Mouse (Mus musculus): Measurements from ENCODE around the gene Pdcd10. TPM values are rescaled to one million over a fixed set of nuclear protein-coding genes. Genes with fewer than 3 reads are reported as not detected.
A peak's percentile ranks its signal among the peaks of the same experiment; 100 is the strongest.

Gene Pdcd10
- polyA plus RNA-seq, 2 experiments, result 48.3 to 101 TPM

- H3K9ac ChIP-seq (ENCODE audit: low read depth, low read length, severe bottlenecking), result no peak overlapping the region
- no peak for TF ChIP-seq POLR2A (IDR thresholded peaks at IDR 0.05; ENCODE audit: borderline replicate concordance, extremely low read depth, insufficient read depth, insufficient read length)
- WGBS, result 81% methylated on average over 2 of the region's 2 CpGs
- H3K36me3 ChIP-seq (ENCODE audit: control insufficient read depth, insufficient read depth, low read length), result peaks cover 30% of the 10 kb centered on the region
- no peaks in the 10 kb centered on the region for H3K9me3 ChIP-seq (ENCODE audit: control insufficient read depth, low read length)
- no peak overlapping the region for H3K27ac ChIP-seq (replicated peaks; ENCODE audit: low read depth, low read length)
- no peak overlapping the region for H3K4me2 ChIP-seq (replicated peaks; ENCODE audit: low read depth, low read length, severe bottlenecking)
- H3K4me3 ChIP-seq (replicated peaks; ENCODE audit: low read length), result no peak overlapping the region
- DNase-seq (ENCODE audit: low spot score), result no peak
- H3K4me1 ChIP-seq (ENCODE audit: control insufficient read depth, insufficient read depth, low read length), result no peaks in the 10 kb centered on the region
- H3K27me3 ChIP-seq (ENCODE audit: control insufficient read depth, insufficient read depth, low read length), result no peaks in the 10 kb centered on the region
- no peak for ATAC-seq (ENCODE audit: low FRiP score, low read depth)
Measured at GRCm38 (mm10) chr3:75521314-75521713, 35.3 kb downstream of the Pdcd10 start.

DNA sequence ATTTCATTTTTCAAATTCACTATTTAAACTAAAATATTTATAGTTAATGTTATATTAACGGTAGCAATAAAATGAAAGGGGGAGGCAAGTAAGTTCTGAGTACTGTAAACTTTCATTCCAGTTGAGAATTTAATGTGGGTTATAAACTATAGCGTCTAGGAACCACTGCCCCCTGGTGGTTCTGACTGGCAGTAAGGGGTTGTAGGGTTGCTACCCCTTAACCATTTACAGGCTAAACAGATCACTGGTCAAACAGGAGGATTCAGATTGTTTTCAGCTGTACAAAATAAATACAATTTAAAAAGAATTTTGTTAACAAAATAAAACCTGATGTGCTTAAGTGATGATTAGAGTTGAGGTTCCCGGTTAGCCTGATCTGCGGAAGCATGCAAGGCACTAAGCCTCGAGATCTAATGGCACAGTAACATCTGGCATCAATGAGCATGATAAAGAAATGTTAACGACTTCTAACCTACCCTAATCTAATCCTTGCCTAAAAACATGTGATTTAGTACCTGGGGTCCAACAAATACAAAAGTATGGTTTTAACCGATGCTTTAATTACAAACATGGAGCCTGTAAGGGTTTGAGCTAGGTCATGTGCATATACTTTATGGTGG is 38.9 kb downstream of the Pdcd10 start:
- Histone ChIP-seq H3K4me1 (ENCODE audit: control insufficient read depth, insufficient read depth, low read length) (no peaks in the 10 kb centered on the region), H3K4me2 (replicated peaks; ENCODE audit: low read depth, low read length, severe bottlenecking) (no peak overlapping the region), H3K9ac (ENCODE audit: low read depth, low read length, severe bottlenecking) (no peak overlapping the region), H3K27me3 (ENCODE audit: control insufficient read depth, insufficient read depth, low read length) (no peaks in the 10 kb centered on the region), H3K27ac (replicated peaks; ENCODE audit: low read depth, low read length) (no peak overlapping the region), H3K36me3 (ENCODE audit: control insufficient read depth, insufficient read depth, low read length) (peaks cover 22% of the 10 kb centered on the region), H3K4me3 (replicated peaks; ENCODE audit: low read length) (no peak overlapping the region), H3K9me3 (ENCODE audit: control insufficient read depth, low read length) (no peaks in the 10 kb centered on the region)
- peak; percentile 33 for DNase-seq (ENCODE audit: low spot score)
- no peak for ATAC-seq (ENCODE audit: low FRiP score, low read depth)
- no peak for TF ChIP-seq POLR2A (IDR thresholded peaks at IDR 0.05; ENCODE audit: borderline replicate concordance, extremely low read depth, insufficient read depth, insufficient read length)
- 35% methylated on average over 7 of the region's 7 CpGs for WGBS

DNA sequence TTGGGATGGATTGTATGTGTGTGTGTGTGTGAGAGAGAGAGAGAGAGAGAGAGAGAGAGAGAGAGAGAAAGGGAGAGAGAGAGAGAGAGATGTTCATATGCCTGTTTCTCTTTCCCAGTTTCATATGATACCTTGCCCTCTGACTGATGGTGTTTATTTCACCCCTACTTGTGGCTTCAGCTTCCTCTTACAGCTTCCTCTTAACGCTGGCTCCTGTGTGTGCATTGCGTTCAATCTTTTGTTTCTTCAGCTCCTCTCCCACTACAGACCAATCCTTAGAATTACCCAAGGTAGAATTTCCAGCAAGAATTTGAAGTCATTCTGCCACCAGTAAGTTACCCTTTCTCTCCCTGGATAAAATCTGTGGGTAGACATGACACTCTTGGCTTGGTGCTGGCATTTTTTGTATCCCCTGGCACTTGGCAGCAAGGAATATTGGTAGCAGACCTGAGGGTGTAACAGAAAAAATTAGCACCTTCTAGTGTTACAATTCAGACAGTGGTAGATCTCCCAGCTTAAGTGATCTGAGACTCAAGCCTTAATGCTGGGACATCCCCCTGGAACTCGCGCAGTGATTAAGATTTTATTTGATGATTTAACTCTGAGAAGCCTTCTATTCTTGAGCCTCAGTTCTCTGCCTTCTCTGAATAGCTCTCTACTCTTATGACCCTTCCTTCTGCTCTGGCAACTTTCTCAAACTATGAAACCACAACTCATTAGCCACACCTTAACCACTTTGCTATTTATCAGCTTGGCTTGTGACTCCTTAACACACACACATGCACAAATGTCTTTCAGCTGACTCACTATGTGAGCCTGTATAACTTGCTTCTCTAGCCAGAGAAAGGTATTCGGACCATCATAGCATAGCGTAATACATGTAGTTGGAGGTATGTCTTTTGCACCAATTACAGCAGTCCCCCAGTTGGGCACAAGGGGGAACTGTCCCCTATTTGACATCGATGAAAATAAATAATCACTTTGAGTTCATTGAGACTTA is 57.4 kb downstream of the Pdcd10 start:
- WGBS, result 70% methylated on average over 7 of the region's 7 CpGs
- Histone ChIP-seq H3K4me1 (ENCODE audit: control insufficient read depth, insufficient read depth, low read length) (no peaks in the 10 kb centered on the region), H3K9me3 (ENCODE audit: control insufficient read depth, low read length) (no peaks in the 10 kb centered on the region), H3K4me3 (replicated peaks; ENCODE audit: low read length) (no peak overlapping the region), H3K36me3 (ENCODE audit: control insufficient read depth, insufficient read depth, low read length) (no peaks in the 10 kb centered on the region), H3K27me3 (ENCODE audit: control insufficient read depth, insufficient read depth, low read length) (no peaks in the 10 kb centered on the region), H3K9ac (ENCODE audit: low read depth, low read length, severe bottlenecking) (no peak overlapping the region), H3K27ac (replicated peaks; ENCODE audit: low read depth, low read length) (no peak overlapping the region), H3K4me2 (replicated peaks; ENCODE audit: low read depth, low read length, severe bottlenecking) (no peak overlapping the region)
- DNase-seq (ENCODE audit: low spot score), result no peak
- ATAC-seq (ENCODE audit: low FRiP score, low read depth), result no peak
- TF ChIP-seq POLR2A (IDR thresholded peaks at IDR 0.05; ENCODE audit: borderline replicate concordance, extremely low read depth, insufficient read depth, insufficient read length), result no peak

DNA sequence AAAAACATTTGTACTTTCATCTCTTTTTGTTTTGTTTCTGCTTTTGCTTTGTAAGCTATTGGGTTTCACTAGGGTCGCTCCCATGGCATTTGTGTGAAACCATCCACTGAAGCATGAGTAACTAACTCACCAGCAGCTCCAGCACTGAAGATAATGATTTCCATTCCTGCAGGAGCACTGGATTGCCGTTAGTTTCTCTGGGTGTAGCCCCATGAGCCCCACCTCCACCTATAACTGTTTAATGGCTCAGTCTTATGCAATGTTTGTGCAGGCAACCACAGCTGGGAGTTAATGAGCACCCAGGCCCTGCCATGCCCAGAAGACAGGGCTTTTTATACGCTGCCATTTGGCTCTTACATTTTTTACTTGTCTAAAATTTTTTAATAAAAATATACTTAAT is 63.7 kb downstream of the Pdcd10 start:
- no peak overlapping the region for H3K9ac ChIP-seq (ENCODE audit: low read depth, low read length, severe bottlenecking)
- no peak for TF ChIP-seq POLR2A (IDR thresholded peaks at IDR 0.05; ENCODE audit: borderline replicate concordance, extremely low read depth, insufficient read depth, insufficient read length)
- no peak; the same call in 1 of the 2 replicates for ATAC-seq (ENCODE audit: low FRiP score, low read depth)
- H3K36me3 ChIP-seq (ENCODE audit: control insufficient read depth, insufficient read depth, low read length), result no peaks in the 10 kb centered on the region
- no peak overlapping the region for H3K4me2 ChIP-seq (replicated peaks; ENCODE audit: low read depth, low read length, severe bottlenecking)
- H3K9me3 ChIP-seq (ENCODE audit: control insufficient read depth, low read length), result no peaks in the 10 kb centered on the region
- H3K27me3 ChIP-seq (ENCODE audit: control insufficient read depth, insufficient read depth, low read length), result no peaks in the 10 kb centered on the region
- no peak for DNase-seq (ENCODE audit: low spot score)
- 0 out of 2 replicates have a peak, but pooled peaks cover 3% of the 10 kb centered on the region for H3K4me1 ChIP-seq (ENCODE audit: control insufficient read depth, insufficient read depth, low read length)
- H3K4me3 ChIP-seq (replicated peaks; ENCODE audit: low read length), result no peak overlapping the region
- no peak overlapping the region for H3K27ac ChIP-seq (replicated peaks; ENCODE audit: low read depth, low read length)
- WGBS, result 18% methylated on average over 3 of the region's 3 CpGs

DNA sequence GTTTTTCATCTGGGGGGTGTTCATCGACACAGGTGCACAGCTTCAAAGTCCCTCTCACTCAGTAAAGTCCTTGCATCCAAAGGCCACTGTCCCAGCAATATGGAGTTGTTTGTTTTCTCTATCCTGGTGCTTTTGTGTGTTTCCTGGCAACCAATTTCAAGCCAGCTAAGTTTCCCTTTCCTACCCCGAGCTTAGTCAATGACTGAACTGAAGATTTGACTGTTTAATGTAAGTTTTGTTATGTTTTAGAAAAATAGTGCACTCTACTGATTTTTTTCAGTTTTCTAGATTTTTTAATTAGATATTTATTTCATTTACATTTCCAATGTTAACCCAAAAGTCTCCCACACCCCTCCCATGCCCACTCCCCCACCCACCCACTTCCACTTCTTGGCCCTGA is 74.6 kb downstream of the Pdcd10 start, which contains the start of gene Wdr49:
Wdr49 (minus strand) TSS at position 101 of the 400 bp plus-strand sequence.
- TF ChIP-seq POLR2A (IDR thresholded peaks at IDR 0.05; ENCODE audit: borderline replicate concordance, extremely low read depth, insufficient read depth, insufficient read length), result no peak
- H3K9me3 ChIP-seq (ENCODE audit: control insufficient read depth, low read length), result no peaks in the 10 kb centered on the region
- no peaks in the 10 kb centered on the region for H3K27me3 ChIP-seq (ENCODE audit: control insufficient read depth, insufficient read depth, low read length)
- H3K36me3 ChIP-seq (ENCODE audit: control insufficient read depth, insufficient read depth, low read length), result no peaks in the 10 kb centered on the region
- DNase-seq (ENCODE audit: low spot score) (no peak), ATAC-seq (ENCODE audit: low FRiP score, low read depth) (no peak)
- 67% methylated on average over 2 of the region's 2 CpGs for WGBS
- no peak within 1 kb of the TSS for H3K27ac ChIP-seq (replicated peaks; ENCODE audit: low read depth, low read length)
- no peak within 1 kb of the TSS for H3K4me2 ChIP-seq (replicated peaks; ENCODE audit: low read depth, low read length, severe bottlenecking)
- H3K4me3 ChIP-seq (replicated peaks; ENCODE audit: low read length), result no peak within 1 kb of the TSS
- no peaks in the 10 kb centered on the region for H3K4me1 ChIP-seq (ENCODE audit: control insufficient read depth, insufficient read depth, low read length)
- no peak within 1 kb of the TSS for H3K9ac ChIP-seq (ENCODE audit: low read depth, low read length, severe bottlenecking)

Measured in limb, embryonic 14.5 days (tissue).